In genomic region chr2:118925952-118926351, GRCm38 (mm10) we compare ENCODE assay signal across 8 mouse cellular contexts. TPM values are rescaled to one million over a fixed set of nuclear protein-coding genes. Genes with fewer than 3 reads are reported as not detected.
DNase-seq lines count a peak whose midpoint lies in the region; ATAC-seq and TF ChIP-seq lines count a peak whose summit lies in the region.

No protein-coding gene starts in this region.

- peak; percentile 49 for ATAC-seq in hindbrain, embryonic 12.5 days (ENCODE audit: low FRiP score)
- ATAC-seq in midbrain, embryonic 13.5 days = peak; percentile 71

- 2% methylated on average over 6 of the region's 6 CpGs for WGBS in kidney, adult 2 months
- 11% methylated on average over 6 of the region's 6 CpGs for WGBS in bone marrow, adult 2 months
- WGBS in hindbrain, embryonic 12.5 days = under 1% methylated on average over 6 of the region's 6 CpGs
- under 1% methylated on average over 6 of the region's 6 CpGs for WGBS in midbrain, embryonic 13.5 days

- H3K9ac ChIP-seq in hindbrain, embryonic 12.5 days = peak overlapping the region; percentile 81
- peak overlapping the region; percentile 61 for H3K9ac ChIP-seq in midbrain, embryonic 13.5 days (replicated peaks)

- no peak for DNase-seq in kidney, adult 2 months
- DNase-seq in kidney, postnatal 10 days = no peak
- DNase-seq in adipocyte (ENCODE audit: low spot score) = no peak
- no peak for DNase-seq in thymus, postnatal 4 days
- DNase-seq in B cell, adult 2 months = no peak

- H3K27ac ChIP-seq in kidney, adult 2 months (ENCODE audit: insufficient read depth, low read depth, low read length) = no peak overlapping the region
- H3K27ac ChIP-seq in bone marrow, adult 2 months (ENCODE audit: control insufficient read depth, insufficient read depth, low read depth, low read length, poor library complexity) = no peak overlapping the region
- H3K27ac ChIP-seq in hindbrain, embryonic 12.5 days = no peak overlapping the region
- no peak overlapping the region for H3K27ac ChIP-seq in midbrain, embryonic 13.5 days

- no peaks in the 10 kb centered on the region for H3K9me3 ChIP-seq in hindbrain, embryonic 12.5 days (replicated peaks)
- H3K9me3 ChIP-seq in midbrain, embryonic 13.5 days = no peaks in the 10 kb centered on the region

- no peak for TF ChIP-seq CTCF in kidney, adult 2 months (conservative IDR thresholded peaks at IDR 0.05; ENCODE audit: insufficient read depth, insufficient read length, low read depth, low read length)
- TF ChIP-seq CTCF in bone marrow, adult 2 months (IDR thresholded peaks at IDR 0.05; ENCODE audit: control insufficient read depth, insufficient read depth, low read length) = no peak

- 0 out of 2 replicates have a peak, but pooled peaks cover 5% of the 10 kb centered on the region for H3K4me1 ChIP-seq in kidney, adult 2 months (ENCODE audit: control insufficient read depth, insufficient read depth, low read length)
- peaks cover 2% of the 10 kb centered on the region; the same call in 1 of the 2 replicates for H3K4me1 ChIP-seq in bone marrow, adult 2 months (ENCODE audit: control insufficient read depth, insufficient read depth, low read length)
- peaks cover 38% of the 10 kb centered on the region for H3K4me1 ChIP-seq in hindbrain, embryonic 12.5 days
- peaks cover 33% of the 10 kb centered on the region for H3K4me1 ChIP-seq in midbrain, embryonic 13.5 days (replicated peaks)

- H3K36me3 ChIP-seq in kidney, adult 2 months (ENCODE audit: control insufficient read depth, insufficient read depth, low read length) = no peaks in the 10 kb centered on the region
- H3K36me3 ChIP-seq in hindbrain, embryonic 12.5 days = peaks cover 27% of the 10 kb centered on the region
- peaks cover 29% of the 10 kb centered on the region for H3K36me3 ChIP-seq in midbrain, embryonic 13.5 days

- TF ChIP-seq POLR2A in kidney, adult 2 months (IDR thresholded peaks at IDR 0.05; ENCODE audit: low read depth, low read length) = no peak
- no peak for TF ChIP-seq POLR2A in bone marrow, adult 2 months (IDR thresholded peaks at IDR 0.05; ENCODE audit: borderline replicate concordance, control insufficient read depth, low read depth, low read length)

- peak overlapping the region; percentile 71 for H3K4me3 ChIP-seq in kidney, adult 2 months (ENCODE audit: insufficient read depth, low read depth, low read length)
- H3K4me3 ChIP-seq in bone marrow, adult 2 months (replicated peaks; ENCODE audit: control insufficient read depth, low read depth, low read length) = peak overlapping the region; percentile 1
- peak overlapping the region; percentile 60 for H3K4me3 ChIP-seq in hindbrain, embryonic 12.5 days
- H3K4me3 ChIP-seq in midbrain, embryonic 13.5 days (replicated peaks) = peak overlapping the region; percentile 61

- peak overlapping the region; percentile 86 for H3K4me2 ChIP-seq in hindbrain, embryonic 12.5 days (replicated peaks)
- H3K4me2 ChIP-seq in midbrain, embryonic 13.5 days (replicated peaks) = peak overlapping the region; percentile 92

- no peaks in the 10 kb centered on the region for H3K27me3 ChIP-seq in kidney, adult 2 months (replicated peaks; ENCODE audit: control insufficient read depth, insufficient read depth, low read length)
- no peaks in the 10 kb centered on the region for H3K27me3 ChIP-seq in hindbrain, embryonic 12.5 days
- no peaks in the 10 kb centered on the region for H3K27me3 ChIP-seq in midbrain, embryonic 13.5 days

RNA-seq across cellular contexts. Expression of gene Chst14, which starts 0.3 kb away (rescaled TPM):
- 7.4 and 8.0 TPM in 2 replicates for polyA plus RNA-seq in kidney, adult 2 months (2012; rRNA removed)
- polyA plus RNA-seq in bone marrow, adult 2 months (2011; ENCODE audit: insufficient read depth, insufficient read length, low replicate concordance, missing spikeins) = 1.1 and 2.3 TPM in 2 replicates
- 26.9 and 29.6 TPM in 2 replicates for polyA plus RNA-seq in hindbrain, embryonic 12.5 days (2016; fragmentation: Nextera tagmentation; extraction: Ambion mirVana)
- polyA plus RNA-seq in midbrain, embryonic 13.5 days (2015; fragmentation: Nextera tagmentation; extraction: Ambion mirVana) = 6.2 and 6.6 TPM in 2 replicates

RNA-seq across cellular contexts. Expression of gene Bahd1, which starts 25.8 kb away (rescaled TPM):
- 17.5 and 19.9 TPM in 2 replicates for polyA plus RNA-seq in kidney, adult 2 months (2012; rRNA removed)
- 6.6 and 8.7 TPM in 2 replicates for polyA plus RNA-seq in bone marrow, adult 2 months (2011; ENCODE audit: insufficient read depth, insufficient read length, low replicate concordance, missing spikeins)
- 6.7 and 6.8 TPM in 2 replicates for polyA plus RNA-seq in hindbrain, embryonic 12.5 days (2016; fragmentation: Nextera tagmentation; extraction: Ambion mirVana)
- polyA plus RNA-seq in midbrain, embryonic 13.5 days (2015; fragmentation: Nextera tagmentation; extraction: Ambion mirVana) = 4.2 and 5.0 TPM in 2 replicates

Comparison
In these comparisons a context has a peak if more than half of its experiments do, and no peak if none do; other contexts are left out.
1. H3K4me3 ChIP-seq: peak in every context shown above with its lines; median percentile 71 in kidney, adult 2 months; 61 in midbrain, embryonic 13.5 days; 60 in hindbrain, embryonic 12.5 days; 1 in bone marrow, adult 2 months.